Mouse (Mus musculus) MEL (cell line): ENCODE results near the gene Sorbs1. TPM values are rescaled to one million over a fixed set of nuclear protein-coding genes. Genes with fewer than 3 reads are reported as not detected.

Experiments
- DNase-seq: peaks from one replicate; pipeline ENCODE4 v3.0.0; 2011; ENCODE audit warnings: low read depth, low spot score
- H3K27ac ChIP-seq: 2 replicates; pipeline ENCODE4 v1.5.1; 2012; ENCODE audit warnings: low read depth, mild to moderate bottlenecking, control low read depth, low read length, moderate library complexity; ENCODE audit not compliant: control insufficient read depth
- H3K27me3 ChIP-seq, 2 experiments: fragments of 150-350 bp in 1 of 2; sonication (generic) in 1 of 2; 2 replicates each; pipeline ENCODE4 v1.6.1; 2012; ENCODE audit warnings: low read length in 2 of 2, mild to moderate bottlenecking in 2 of 2, improper control_type of control experiment in 1 of 2, moderate library complexity in 1 of 2; ENCODE audit not compliant: insufficient read depth in 2 of 2, control insufficient read depth in 1 of 2
- H3K36me3 ChIP-seq, 2 experiments: 2 replicates each; pipeline ENCODE4 v1.6.1; 2012 to 2014; ENCODE audit warnings: low read length in 2 of 2, improper control_type of control experiment in 1 of 2, inconsistent platforms in 1 of 2, mild to moderate bottlenecking in 1 of 2; ENCODE audit not compliant: insufficient read depth in 2 of 2, control insufficient read depth in 1 of 2
- H3K4me1 ChIP-seq, 2 experiments: fragments of 150-350 bp in 1 of 2; sonication (generic) in 1 of 2; 2 replicates each; pipeline ENCODE4 v1.6.1; 2012; ENCODE audit warnings: low read length in 2 of 2, improper control_type of control experiment in 1 of 2, mild to moderate bottlenecking in 1 of 2; ENCODE audit not compliant: insufficient read depth in 2 of 2, control insufficient read depth in 1 of 2
- H3K4me3 ChIP-seq, 2 experiments: fragments of 150-350 bp in 1 of 2; sonication (generic) in 1 of 2; 2 replicates each; pipeline ENCODE4 v1.5.1; 2012; ENCODE audit warnings: low read depth in 2 of 2, low read length in 2 of 2, mild to moderate bottlenecking in 2 of 2, moderate library complexity in 2 of 2, control low read depth in 1 of 2, improper control_type of control experiment in 1 of 2; ENCODE audit not compliant: control insufficient read depth in 1 of 2, insufficient read depth in 1 of 2
- H3K79me2 ChIP-seq: 2 replicates; pipeline ENCODE4 v1.6.1; 2012; ENCODE audit warnings: mild to moderate bottlenecking, low read length, moderate library complexity; ENCODE audit not compliant: control insufficient read depth, poor library complexity, insufficient read depth
- H3K9ac ChIP-seq: 2 replicates; pipeline ENCODE4 v1.6.1; 2012; ENCODE audit warnings: low read depth, mild to moderate bottlenecking, control low read depth, low read length, moderate library complexity; ENCODE audit not compliant: control insufficient read depth, poor library complexity, severe bottlenecking
- H3K9me3 ChIP-seq: fragments of 150-350 bp; sonication (generic); replicated peaks from 2 replicates; pipeline ENCODE4 v1.6.1; 2012; ENCODE audit warnings: mild to moderate bottlenecking, low read length, improper control_type of control experiment, moderate library complexity; ENCODE audit not compliant: insufficient read depth
- BHLHE40 ChIP-seq: IDR thresholded peaks from 2 replicates; pipeline ENCODE4 v1.6.1; 2012; ENCODE audit warnings: low read depth, mild to moderate bottlenecking, inconsistent platforms, low read length, improper control_type of control experiment, borderline replicate concordance
- CHD1 ChIP-seq: IDR thresholded peaks from 2 replicates; pipeline ENCODE4 v1.6.1; 2012; ENCODE audit warnings: low read depth, mild to moderate bottlenecking, inconsistent platforms, low read length, improper control_type of control experiment
- CHD2 ChIP-seq: IDR thresholded peaks from 2 replicates; pipeline ENCODE4 v1.6.1; 2011; ENCODE audit warnings: low read length, improper control_type of control experiment
- CTCF ChIP-seq, 3 experiments: IDR thresholded peaks in 2 of 3; conservative IDR thresholded peaks in 1 of 3; 2 replicates each; pipeline ENCODE4 v1.5.1; 2011 to 2012; ENCODE audit warnings: low read length in 3 of 3, low read depth in 2 of 3, mild to moderate bottlenecking in 2 of 3, improper control_type of control experiment in 1 of 3, inconsistent platforms in 1 of 3, mixed read lengths in 1 of 3, moderate library complexity in 1 of 3; ENCODE audit not compliant: control insufficient read depth in 1 of 3, insufficient read depth in 1 of 3, poor library complexity in 1 of 3, severe bottlenecking in 1 of 3
- E2F4 ChIP-seq: IDR thresholded peaks from 2 replicates; pipeline ENCODE4 v1.6.1; 2011; ENCODE audit warnings: low read depth, low read length, improper control_type of control experiment, borderline replicate concordance
- ELF1 ChIP-seq: IDR thresholded peaks from 2 replicates; pipeline ENCODE4 v1.6.1; 2014; ENCODE audit warnings: low read depth, mild to moderate bottlenecking, inconsistent platforms, low read length, improper control_type of control experiment, moderate library complexity
- EP300 ChIP-seq, 2 experiments: IDR thresholded peaks; 2 replicates each; pipeline ENCODE4 v1.6.1; 2011; ENCODE audit warnings: improper control_type of control experiment in 2 of 2, low read length in 2 of 2, low read depth in 1 of 2, mild to moderate bottlenecking in 1 of 2
- GATA1 ChIP-seq: IDR thresholded peaks from 2 replicates; pipeline ENCODE4 v1.6.1; 2011; ENCODE audit warnings: low read depth, low read length, improper control_type of control experiment
- HCFC1 ChIP-seq: IDR thresholded peaks from 2 replicates; pipeline ENCODE4 v1.6.1; 2012; ENCODE audit warnings: low read depth, mild to moderate bottlenecking, inconsistent platforms, low read length, improper control_type of control experiment, moderate library complexity
- JUND ChIP-seq: IDR thresholded peaks from 2 replicates; pipeline ENCODE4 v1.6.1; 2011; ENCODE audit warnings: low read depth, mild to moderate bottlenecking, improper control_type of control experiment, low read length
- KAT2A ChIP-seq: conservative IDR thresholded peaks from 2 replicates; pipeline ENCODE4 v1.6.1; 2012; ENCODE audit warnings: low read depth, low read length, improper control_type of control experiment, inconsistent platforms
- MAX ChIP-seq: IDR thresholded peaks from 2 replicates; pipeline ENCODE4 v1.6.1; 2011; ENCODE audit warnings: low read length, improper control_type of control experiment
- MAZ ChIP-seq: IDR thresholded peaks from 2 replicates; pipeline ENCODE4 v1.6.1; 2012; ENCODE audit warnings: low read depth, mild to moderate bottlenecking, inconsistent platforms, low read length, improper control_type of control experiment
- MXI1 ChIP-seq: IDR thresholded peaks from 2 replicates; pipeline ENCODE4 v1.6.1; 2011; ENCODE audit warnings: mild to moderate bottlenecking, low read depth, low read length, improper control_type of control experiment
- NELFE ChIP-seq: IDR thresholded peaks from 2 replicates; pipeline ENCODE4 v1.6.1; 2011; ENCODE audit warnings: low read depth, low read length, improper control_type of control experiment
- POLR2A ChIP-seq, 2 experiments: IDR thresholded peaks; 2 replicates each; pipeline ENCODE4 v1.6.1; 2011 to 2012; ENCODE audit warnings: low read length in 2 of 2, mild to moderate bottlenecking in 2 of 2, control low read depth in 1 of 2, improper control_type of control experiment in 1 of 2, low read depth in 1 of 2, moderate library complexity in 1 of 2; ENCODE audit not compliant: control insufficient read depth in 1 of 2, insufficient read depth in 1 of 2, poor library complexity in 1 of 2
- POLR2AphosphoS5 ChIP-seq: IDR thresholded peaks from 2 replicates; pipeline ENCODE4 v1.6.1; 2012; ENCODE audit warnings: low read depth, borderline replicate concordance, mild to moderate bottlenecking, inconsistent platforms, low read length, moderate library complexity, mixed read lengths
- RCOR1 ChIP-seq: IDR thresholded peaks from 2 replicates; pipeline ENCODE4 v1.6.1; 2012; ENCODE audit warnings: low read depth, mild to moderate bottlenecking, inconsistent platforms, low read length, improper control_type of control experiment
- SIN3A ChIP-seq: IDR thresholded peaks from 2 replicates; pipeline ENCODE4 v1.6.1; 2012; ENCODE audit warnings: low read length, improper control_type of control experiment, inconsistent platforms
- SMC3 ChIP-seq: IDR thresholded peaks from 2 replicates; pipeline ENCODE4 v1.6.1; 2011; ENCODE audit warnings: low read depth, low read length, improper control_type of control experiment
- TAL1 ChIP-seq: IDR thresholded peaks from 2 replicates; pipeline ENCODE4 v1.6.1; 2012; ENCODE audit warnings: mild to moderate bottlenecking, inconsistent platforms, low read length, moderate library complexity, mixed read lengths
- TBP ChIP-seq: IDR thresholded peaks from 2 replicates; pipeline ENCODE4 v1.8.0; 2011; ENCODE audit warnings: low read depth, low read length, improper control_type of control experiment
- TCF12 ChIP-seq: IDR thresholded peaks from 2 replicates; pipeline ENCODE4 v1.6.1; 2014; ENCODE audit warnings: low read depth, mild to moderate bottlenecking, inconsistent platforms, low read length, improper control_type of control experiment, moderate library complexity
- UBTF ChIP-seq: IDR thresholded peaks from 2 replicates; pipeline ENCODE4 v1.6.1; 2012; ENCODE audit warnings: low read depth, mild to moderate bottlenecking, inconsistent platforms, low read length, improper control_type of control experiment, moderate library complexity, borderline replicate concordance; ENCODE audit not compliant: insufficient read depth
- USF2 ChIP-seq, 2 experiments: IDR thresholded peaks; 2 replicates each; pipeline ENCODE4 v1.6.1; 2011 to 2012; ENCODE audit warnings: improper control_type of control experiment in 2 of 2, low read length in 2 of 2, borderline replicate concordance in 1 of 2, inconsistent platforms in 1 of 2, low read depth in 1 of 2, mild to moderate bottlenecking in 1 of 2; ENCODE audit not compliant: insufficient read depth in 1 of 2
- ZMIZ1 ChIP-seq: IDR thresholded peaks from 2 replicates; pipeline ENCODE4 v1.6.1; 2012; ENCODE audit warnings: low read depth, mild to moderate bottlenecking, inconsistent platforms, low read length, improper control_type of control experiment, moderate library complexity
- polyA plus RNA-seq, 2 experiments: library from polyadenylated mRNA; stranded (reverse) in 1 of 2; unstranded in 1 of 2; fragments of >175 nt in 1 of 2; fragments of >200 nt in 1 of 2; gene quantifications; 2 replicates each; pipeline versions ENCODE4 v1.2.1 to v1.2.4; 2012; ENCODE audit warnings: low replicate concordance in 2 of 2, low read depth in 1 of 2; ENCODE audit not compliant: insufficient read length in 2 of 2, insufficient read depth in 1 of 2, missing spikeins in 1 of 2
- total RNA-seq: library from RNA; depleted of rRNA; stranded (reverse); fragments of 300-350 nt; gene quantifications from 2 replicates; pipeline ENCODE4 v1.2.3, GENCODE M21; 2012

Gene Sorbs1
- total and polyA plus RNA-seq, 3 experiments, result 1.3 to 5.3 TPM; not detected in 1

DNA sequence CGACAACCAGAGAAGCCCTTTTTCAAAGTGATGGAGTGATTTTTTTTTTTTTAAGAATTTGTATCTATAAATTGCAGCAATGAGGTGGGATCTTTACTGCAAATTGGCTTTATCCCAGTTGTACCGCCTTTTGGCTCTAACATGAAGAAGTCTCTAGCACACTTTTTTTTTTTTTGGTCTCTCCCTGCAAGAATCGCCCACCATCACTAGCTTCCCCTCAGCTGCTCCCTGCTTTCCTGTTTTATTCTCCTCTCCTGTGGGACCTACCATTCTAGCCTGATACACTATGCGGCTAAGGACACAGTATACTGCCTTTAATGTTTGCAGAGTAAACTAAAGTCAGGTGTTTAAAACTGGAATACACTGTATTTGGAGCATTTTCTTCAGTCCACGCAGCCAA, 43.8 kb downstream of the Sorbs1 start:
- no peak for DNase-seq
- TF ChIP-seq USF2 (IDR thresholded peaks at IDR 0.05; ENCODE audit: borderline replicate concordance in 1 of 2, insufficient read depth in 1 of 2, low read depth in 1 of 2, low read length in 2 of 2) (no peak), CTCF (IDR thresholded peaks at IDR 0.05 in 2 of 3, conservative IDR thresholded peaks at IDR 0.05 in 1 of 3; ENCODE audit: control insufficient read depth in 1 of 3, insufficient read depth in 1 of 3, low read depth in 2 of 3, low read length in 3 of 3, poor library complexity in 1 of 3, severe bottlenecking in 1 of 3) (no peak), HCFC1 (no peak), MAZ (no peak), EP300 (IDR thresholded peaks at IDR 0.05; ENCODE audit: low read depth in 1 of 2, low read length in 2 of 2) (no peak), SMC3 (no peak), JUND (no peak), CHD1 (no peak), UBTF (no peak), TBP (no peak), ELF1 (no peak), BHLHE40 (no peak), POLR2AphosphoS5 (no peak), MXI1 (no peak), TCF12 (no peak)
- TF ChIP-seq, all 39 proteins: peak for 0
- no peak overlapping the region for H3K4me3 ChIP-seq
- H3K79me2 ChIP-seq, result no peaks in the 10 kb centered on the region
- no peaks in the 10 kb centered on the region for H3K4me1 ChIP-seq
- H3K27me3 ChIP-seq, result no peaks in the 10 kb centered on the region
- no peaks in the 10 kb centered on the region for H3K36me3 ChIP-seq
- H3K27ac ChIP-seq, result no peak overlapping the region
- no peak overlapping the region for H3K9ac ChIP-seq
- no peaks in the 10 kb centered on the region for H3K9me3 ChIP-seq

DNA sequence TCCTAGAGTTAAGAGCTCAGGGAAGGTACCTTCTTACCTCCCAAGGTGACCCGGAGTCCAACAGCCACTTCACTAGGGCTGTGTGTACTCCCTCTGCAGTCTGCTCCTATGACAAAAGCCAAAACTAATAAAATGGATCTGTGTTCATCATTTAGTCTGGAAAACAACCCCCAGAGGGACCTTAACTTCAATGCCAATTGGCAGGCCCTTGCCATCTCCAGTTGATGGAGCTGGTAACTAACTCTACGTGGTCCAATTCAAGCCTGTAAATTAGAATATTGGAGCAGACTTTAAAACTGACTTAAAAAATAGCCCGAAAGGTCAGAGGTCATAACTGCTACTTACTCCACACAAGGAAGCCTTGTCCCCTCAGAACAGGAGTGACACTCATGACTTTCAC, 45.3 kb downstream of the Sorbs1 start:
- Histone ChIP-seq H3K4me1 (no peaks in the 10 kb centered on the region), H3K4me3 (no peak overlapping the region)

More for the DNA sequence above, 45.3 kb downstream of the Sorbs1 start:
- no peak overlapping the region for H3K9ac ChIP-seq
- H3K9me3 ChIP-seq, result no peaks in the 10 kb centered on the region
- DNase-seq, result no peak
- no peak overlapping the region for H3K27ac ChIP-seq
- H3K79me2 ChIP-seq, result no peaks in the 10 kb centered on the region
- no peak for TF ChIP-seq POLR2AphosphoS5
- no peak for TF ChIP-seq POLR2A (IDR thresholded peaks at IDR 0.05; ENCODE audit: control insufficient read depth in 1 of 2, insufficient read depth in 1 of 2, low read depth in 1 of 2, low read length in 2 of 2, poor library complexity in 1 of 2)
- TF ChIP-seq GATA1, result no peak
- TF ChIP-seq MAX, result no peak
- no peak for TF ChIP-seq NELFE
- TF ChIP-seq ZMIZ1, result no peak
- no peak for TF ChIP-seq KAT2A
- no peak for TF ChIP-seq TAL1
- TF ChIP-seq E2F4, result no peak
- no peak for TF ChIP-seq RCOR1
- no peak for TF ChIP-seq SIN3A
- no peak for TF ChIP-seq SMC3
- TF ChIP-seq UBTF, result no peak
- TF ChIP-seq CHD2, result no peak
- TF ChIP-seq, all 39 proteins: peak for 0
- Histone ChIP-seq H3K27me3 (no peaks in the 10 kb centered on the region), H3K36me3 (no peaks in the 10 kb centered on the region)
